Mouse (Mus musculus) gastrocnemius, postnatal 25 days (tissue): ENCODE data around the gene Vsir. TPM values are rescaled to one million over a fixed set of nuclear protein-coding genes. Genes with fewer than 3 reads are reported as not detected.

ENCODE experiments used
- DNase-seq: peaks from one replicate; pipeline ENCODE4 v3.0.0; 2022
- total RNA-seq, 2 experiments: library from RNA; stranded (reverse); gene quantifications; 1 replicate in 1 of 2; 2 replicates in 1 of 2; pipeline ENCODE4 v1.2.3; 2021

Vsir gene
- total RNA-seq, 2 experiments from 2014 or later = 7.0 to 7.4 TPM

- no peak for DNase-seq
Measured at GRCm38 (mm10) chr10:60381142-60381925, 34.7 kb downstream of the Vsir start.

DNA sequence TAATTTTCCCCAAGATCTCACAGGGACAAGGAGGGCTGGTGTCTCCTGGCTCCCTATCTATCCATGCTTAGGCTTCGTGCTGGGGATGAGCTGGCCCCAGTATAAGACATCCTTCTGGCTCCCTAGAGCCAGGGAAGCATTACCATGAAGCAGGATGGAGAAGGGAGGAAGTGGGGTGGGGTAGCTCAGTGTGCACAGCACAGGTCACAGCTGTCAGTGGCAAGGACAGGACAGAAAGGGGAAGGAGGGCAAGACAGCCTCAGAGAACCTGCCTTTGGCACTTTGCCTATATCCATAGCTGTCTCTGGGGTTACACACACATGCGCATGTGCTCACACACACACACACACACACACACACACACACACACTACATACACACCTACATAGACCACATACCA, 41.7 kb downstream of the Vsir start:
- DNase-seq = no peak

- no peak for DNase-seq
Measured at GRCm38 (mm10) chr10:60389447-60389865, 42.8 kb downstream of the Vsir start.

DNA sequence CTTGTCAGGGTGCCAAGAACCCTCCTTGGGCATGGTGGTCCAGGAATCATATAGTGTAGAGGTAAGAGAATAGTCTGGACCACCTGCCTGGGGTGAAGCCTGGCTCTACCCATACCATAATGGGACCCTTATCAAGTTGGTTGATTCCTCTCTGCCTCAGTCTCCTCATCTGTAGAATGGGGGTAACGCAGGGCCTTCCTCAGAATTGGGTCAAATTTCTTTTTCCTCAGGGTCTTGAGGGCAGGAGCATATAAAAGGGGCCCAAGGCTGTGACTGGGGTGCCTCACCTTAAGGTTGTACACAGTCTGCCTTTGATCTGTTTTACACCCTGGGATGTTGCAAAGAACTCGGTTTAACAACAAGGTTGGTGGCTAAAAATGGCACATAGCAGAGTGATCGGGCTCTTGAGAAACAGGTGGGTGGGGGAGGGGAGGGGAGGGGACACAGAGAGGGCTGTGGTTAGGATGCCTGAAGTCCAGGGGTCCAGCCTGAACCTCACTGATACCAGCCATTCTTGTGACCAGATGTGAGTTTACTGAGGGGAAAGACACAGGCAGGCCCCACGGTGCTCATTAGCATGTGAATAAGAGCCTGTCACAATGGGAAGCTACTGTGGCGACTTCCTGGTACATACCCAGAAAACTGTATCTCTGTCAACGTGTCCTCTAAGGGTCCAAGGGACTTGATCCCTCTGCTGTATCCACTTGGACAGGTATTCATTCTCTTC, 43.7 kb downstream of the Vsir start:
- no peak for DNase-seq

- DNase-seq = no peak
Measured at GRCm38 (mm10) chr10:60390904-60391420, 44.3 kb downstream of the Vsir start.

- no peak for DNase-seq
Measured at GRCm38 (mm10) chr10:60391661-60392060, 45.0 kb downstream of the Vsir start.

DNA sequence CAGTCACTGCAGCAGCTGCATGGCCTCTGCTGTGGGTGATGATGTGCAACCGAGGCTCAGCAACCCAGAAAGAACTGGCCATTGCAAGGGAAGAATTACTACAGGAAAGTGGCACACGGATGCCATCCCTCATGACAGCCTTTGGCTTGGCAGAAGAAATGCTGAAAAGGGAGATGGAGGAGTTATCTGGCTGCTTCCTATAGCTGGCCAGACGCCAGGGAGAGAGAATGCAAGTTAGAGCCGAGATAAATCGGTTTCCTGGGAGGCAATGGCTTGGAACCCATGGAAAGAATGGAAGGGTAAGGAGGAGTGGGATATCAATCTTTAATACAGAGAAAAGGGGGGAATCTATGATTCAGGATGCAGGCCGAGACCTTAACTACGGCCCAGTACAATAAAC, 48.3 kb downstream of the Vsir start:
- DNase-seq = no peak

- DNase-seq = no peak
Measured at GRCm38 (mm10) chr10:60395605-60396004, 49.0 kb downstream of the Vsir start.

DNA sequence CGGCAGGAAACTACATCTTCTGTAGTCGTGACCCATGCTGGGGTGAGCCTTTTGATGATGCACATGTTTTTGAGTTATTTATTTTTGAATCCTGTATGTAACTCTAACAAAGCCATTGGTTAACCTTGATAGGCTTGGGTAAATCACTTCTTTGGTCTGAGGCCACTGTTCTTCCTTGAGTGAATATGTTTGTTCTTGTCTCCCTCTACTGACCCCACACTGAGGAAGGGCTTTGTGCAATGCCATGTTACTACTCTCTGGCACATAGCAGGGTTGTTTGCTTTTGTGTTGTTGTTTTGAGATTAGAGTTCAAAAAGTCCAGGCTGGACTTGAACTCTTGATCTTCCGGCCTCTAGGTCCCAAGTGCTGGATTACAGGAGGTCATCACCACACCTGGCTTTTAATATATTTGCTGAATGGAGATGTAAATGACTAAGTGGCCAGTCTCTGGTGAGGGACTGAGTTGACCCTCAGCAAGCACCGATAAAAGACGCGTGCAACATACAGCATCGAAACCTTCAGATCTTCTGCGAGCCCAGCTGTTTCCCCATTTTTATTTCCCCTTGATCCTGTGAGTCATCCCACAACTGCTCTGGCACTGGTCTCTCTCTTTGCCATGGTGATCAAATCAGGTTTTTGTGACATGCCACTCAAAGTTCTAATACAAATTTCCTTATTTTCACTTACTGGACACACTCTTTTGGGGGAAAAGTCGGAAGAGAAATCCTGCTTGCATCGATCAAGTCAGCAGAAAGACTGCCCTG, 51.6 kb downstream of the Vsir start:
- DNase-seq = no peak

DNA sequence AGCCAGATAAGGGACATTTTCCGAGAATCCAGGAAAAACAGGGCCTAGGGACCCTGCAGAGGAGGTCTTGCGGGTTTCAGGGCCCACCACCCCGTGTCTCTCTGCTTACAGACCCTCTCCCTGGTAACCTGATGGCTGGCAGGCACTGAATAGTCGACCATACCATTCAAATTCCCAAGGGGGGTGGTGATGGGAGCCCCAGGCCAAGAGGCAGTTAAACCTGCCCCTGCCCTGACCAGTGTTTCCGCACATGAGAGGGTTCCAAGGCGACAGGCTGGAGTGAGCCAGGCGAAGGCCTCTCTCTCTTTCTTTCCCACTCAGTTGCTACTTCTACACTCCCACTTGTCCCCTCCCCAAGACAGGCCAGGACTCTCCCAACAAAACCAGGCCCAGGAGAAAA, 52.8 kb downstream of the Vsir start, which contains the start of gene Gm17455:
Gene Gm17455, plus strand, starts transcription at position 278 of the 400 bp plus-strand sequence.
- no peak for DNase-seq

GRCm38 (mm10) chr10:60400507-60401295, 54.0 kb downstream of the Vsir start:
- DNase-seq = peak; percentile 38

- DNase-seq = peak; percentile 67
Measured at GRCm38 (mm10) chr10:60405460-60406177, 59.0 kb downstream of the Vsir start.

DNA sequence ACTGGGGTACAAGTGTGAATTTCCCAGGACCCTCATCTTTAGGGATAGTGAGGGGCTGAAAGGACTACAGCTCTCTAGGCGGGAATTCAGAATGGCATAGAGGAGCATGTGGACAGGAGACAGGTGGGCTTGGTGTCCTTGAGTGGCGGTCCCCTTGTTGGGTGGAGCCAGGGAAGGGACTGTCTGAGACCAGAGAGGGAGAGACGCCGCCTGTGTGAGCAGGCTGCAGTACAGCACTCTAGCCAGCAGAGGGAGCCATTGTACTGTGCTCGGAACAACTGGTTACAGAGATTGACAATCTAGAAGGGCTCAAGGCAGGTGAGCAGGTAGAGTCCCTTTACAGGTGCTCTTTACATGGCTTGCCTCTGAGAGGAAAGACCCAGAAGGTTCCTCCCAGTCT, 61.2 kb downstream of the Vsir start:
- DNase-seq = peak; percentile 28

- DNase-seq = no peak
Measured at GRCm38 (mm10) chr10:60411794-60412193, 65.1 kb downstream of the Vsir start.

- no peak for DNase-seq
Measured at GRCm38 (mm10) chr10:60413756-60414155, 67.1 kb downstream of the Vsir start.

DNA sequence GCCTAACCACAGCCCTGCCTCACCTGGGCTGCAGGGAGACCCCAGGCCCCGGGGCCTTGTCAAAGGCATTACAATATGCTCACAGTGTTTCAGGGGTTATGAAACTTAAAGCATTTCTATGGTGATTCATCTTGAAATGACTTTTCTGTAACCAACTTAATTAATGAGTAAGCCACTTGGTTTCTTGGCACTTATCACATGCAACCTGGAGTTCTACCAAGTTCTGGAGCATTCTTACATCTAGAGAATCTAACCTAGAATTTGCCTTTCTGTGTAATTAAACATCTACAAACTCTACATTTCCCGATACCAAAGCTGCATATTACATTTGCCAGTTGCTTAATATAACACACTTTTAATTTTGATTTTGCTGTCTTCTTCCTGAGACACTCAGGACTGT, 70.4 kb downstream of the Vsir start:
- no peak for DNase-seq

GRCm38 (mm10) chr10:60418137-60418536, 71.5 kb downstream of the Vsir start:
- no peak for DNase-seq

- DNase-seq = no peak
Measured at GRCm38 (mm10) chr10:60419624-60420023, 73.0 kb downstream of the Vsir start.
